Mouse (Mus musculus): ENCODE measurements around the gene D1Ertd622e.

D1Ertd622e gene

DNA sequence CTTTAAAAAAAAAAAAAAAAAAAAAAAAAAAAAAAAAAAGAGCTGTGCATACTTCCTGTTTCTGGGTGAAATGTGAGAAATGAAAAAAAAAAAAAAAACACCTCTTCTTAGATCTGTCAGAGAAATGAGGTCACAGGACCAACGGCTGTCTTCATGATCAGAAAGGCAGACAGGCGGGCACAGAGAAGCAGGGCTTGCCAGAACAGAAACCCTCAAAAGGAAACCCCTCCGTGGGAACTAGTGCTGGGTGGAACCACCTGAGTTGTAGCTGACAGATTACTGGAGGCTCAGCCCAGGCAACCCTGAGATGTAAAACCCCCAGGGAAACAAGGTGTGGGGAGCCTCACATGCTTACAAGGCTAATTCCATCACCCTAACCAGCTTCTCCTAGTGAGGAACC lies 81.6 kb downstream of the D1Ertd622e start:
- no peak for DNase-seq (ENCODE audit: low read depth, low spot score)

DNA sequence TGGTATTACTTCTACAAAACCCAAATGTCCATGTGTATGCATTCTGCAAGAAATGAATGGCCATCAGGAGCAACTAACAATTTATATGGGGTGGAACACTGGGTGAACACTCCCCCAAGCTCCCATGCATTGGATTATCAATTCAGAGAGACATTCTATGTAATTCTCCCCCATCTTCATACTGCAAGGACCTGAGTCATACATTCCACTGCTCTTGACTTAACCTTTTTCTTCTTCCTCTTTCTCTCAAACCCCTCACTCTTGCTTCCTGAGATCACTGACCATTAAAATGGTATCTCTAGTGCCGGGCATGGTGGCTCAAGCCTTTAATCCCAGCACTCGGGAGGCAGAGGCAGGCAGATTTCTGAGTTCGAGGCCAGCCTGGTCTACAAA lies 83.9 kb downstream of the D1Ertd622e start:
- no peak for DNase-seq (ENCODE audit: low read depth, low spot score)

DNA sequence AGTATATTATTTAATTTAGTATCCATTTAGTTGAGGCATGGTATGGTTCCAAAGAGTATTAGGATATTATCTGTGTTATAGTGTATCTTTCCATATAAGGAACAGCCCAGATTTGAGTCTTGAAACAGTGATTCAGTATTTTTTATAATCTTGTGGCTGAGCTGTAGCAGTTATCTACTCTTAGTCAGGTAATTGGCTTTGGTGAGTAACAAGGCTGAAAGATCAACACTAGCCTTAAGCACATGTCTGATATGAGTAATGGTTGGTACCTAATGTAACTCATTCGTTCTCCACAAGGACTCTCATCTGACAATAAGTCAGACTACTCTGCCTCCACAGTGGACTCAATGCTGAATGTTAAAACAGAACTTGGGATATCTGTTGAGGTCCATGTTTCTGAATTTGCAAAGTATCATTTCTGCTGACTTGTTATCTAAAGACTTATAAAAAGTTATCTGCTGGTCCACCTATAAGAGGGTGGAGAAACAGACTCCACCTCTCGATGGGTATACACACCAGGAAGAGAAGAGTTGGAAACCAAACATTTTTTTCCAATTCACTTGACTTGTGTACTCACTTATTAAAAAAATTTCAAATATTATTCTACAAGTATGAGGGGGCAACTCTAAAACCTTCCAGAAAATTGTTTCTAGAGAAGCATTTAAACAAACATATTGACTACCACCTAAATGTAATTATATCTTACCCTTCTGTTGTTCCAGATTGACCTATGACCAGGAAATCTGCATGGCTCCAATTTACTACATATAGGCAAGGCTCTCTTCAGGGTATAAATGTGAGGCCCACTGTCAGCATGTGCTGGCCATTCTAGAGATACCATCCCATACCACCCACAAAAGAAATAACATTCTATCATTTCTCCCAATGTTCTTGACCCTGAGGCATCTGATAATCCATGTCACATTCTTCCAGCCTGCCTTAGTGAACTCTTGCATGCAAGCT lies 84.5 kb downstream of the D1Ertd622e start:
- no peak for DNase-seq (ENCODE audit: low read depth, low spot score)

DNA sequence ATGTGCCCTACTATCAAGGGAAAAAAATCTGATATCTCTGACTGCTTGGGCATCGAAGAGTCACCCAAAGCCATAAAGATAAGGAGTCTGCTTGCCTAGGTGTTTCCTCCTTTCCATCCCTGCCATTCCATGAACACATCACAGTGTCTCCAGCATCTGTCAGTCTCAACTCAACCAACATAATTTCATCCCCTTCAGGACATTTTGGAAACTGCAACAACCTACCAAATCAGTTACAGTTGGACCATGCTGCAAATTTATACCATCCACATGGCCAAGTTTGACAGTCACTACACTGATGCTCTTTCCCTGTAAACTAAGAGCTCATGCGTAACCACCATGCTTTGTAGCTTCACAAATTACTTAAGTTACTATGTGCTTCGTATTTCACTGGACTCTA lies 85.3 kb downstream of the D1Ertd622e start:
- DNase-seq (ENCODE audit: low read depth, low spot score) = no peak

DNA sequence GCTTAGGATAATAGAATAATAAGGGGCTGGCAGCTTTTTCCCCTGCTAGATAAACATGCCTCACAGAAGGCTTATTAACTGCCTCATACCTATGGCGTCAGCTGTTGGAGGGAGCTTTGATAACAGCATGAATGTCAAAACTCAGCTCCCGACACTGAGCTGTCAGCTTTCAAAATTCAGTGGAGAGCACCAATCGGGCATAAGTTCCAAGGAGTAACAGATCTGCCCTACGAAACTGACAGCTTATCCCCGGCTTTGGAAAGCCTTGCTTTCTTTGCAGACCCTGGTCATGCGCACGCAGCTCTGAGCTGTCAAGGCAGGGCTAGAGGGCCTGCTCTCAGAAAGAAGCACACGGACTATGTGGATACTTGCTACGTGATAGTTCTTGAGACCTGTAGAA lies 91.1 kb downstream of the D1Ertd622e start:
- DNase-seq (ENCODE audit: low read depth, low spot score) = no peak

DNA sequence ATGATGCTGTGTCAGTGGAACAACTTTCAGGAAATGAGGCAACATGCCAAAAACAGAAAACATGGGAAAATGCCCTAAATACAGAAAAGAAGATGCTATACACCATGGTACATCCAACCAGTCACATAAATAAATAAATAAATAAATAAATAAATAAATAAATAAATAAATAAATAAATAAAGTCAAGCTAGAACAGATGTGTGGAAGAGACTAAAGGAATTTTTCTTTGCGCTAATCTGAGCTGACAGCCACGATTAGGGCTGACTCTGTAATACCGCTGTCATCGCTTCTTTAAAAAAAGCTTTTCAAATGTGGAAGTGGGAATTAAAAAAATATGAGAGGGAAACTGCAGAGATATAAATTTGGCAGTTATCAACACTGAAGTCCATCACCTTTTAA lies 93.9 kb downstream of the D1Ertd622e start:
- no peak for DNase-seq (ENCODE audit: low read depth, low spot score)

DNA sequence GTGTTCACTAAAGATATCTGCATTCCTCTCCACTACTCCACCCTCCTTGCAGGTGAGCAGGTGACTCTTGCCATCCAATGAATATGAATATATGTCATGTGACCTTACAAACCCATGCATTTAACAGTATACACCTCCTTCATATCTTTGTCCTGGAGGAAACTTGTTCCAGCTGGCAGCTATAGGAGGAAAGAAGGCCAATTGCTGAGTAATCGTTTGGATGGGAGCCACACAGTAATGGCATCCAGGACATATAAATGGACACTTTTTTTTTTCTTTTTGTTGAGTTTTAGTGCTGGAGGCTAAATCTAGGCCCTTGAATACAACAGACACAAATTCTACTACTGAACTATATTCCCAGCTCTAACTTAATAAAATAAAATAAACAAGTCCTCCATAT lies 97.2 kb downstream of the D1Ertd622e start:
- no peak for DNase-seq (ENCODE audit: low read depth, low spot score)

DNA sequence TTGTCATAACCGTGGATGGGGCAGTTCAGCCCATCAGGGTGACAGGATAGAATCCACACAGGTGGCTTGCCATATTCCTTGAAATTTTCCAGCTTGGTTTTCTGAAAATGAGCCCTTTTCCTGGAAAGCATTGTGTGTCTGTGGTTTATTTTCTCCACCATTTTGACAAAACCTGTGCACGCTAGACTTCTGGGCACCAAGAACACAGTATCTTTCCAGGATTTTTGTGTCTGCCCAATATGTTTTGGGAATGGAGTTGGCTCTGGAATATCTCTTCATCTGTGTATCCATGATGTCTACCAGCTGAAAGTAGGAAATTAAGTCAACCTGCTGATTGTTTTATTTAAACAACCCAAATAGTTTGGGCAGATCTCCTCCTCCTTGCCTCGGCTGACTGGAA lies 99.0 kb downstream of the D1Ertd622e start:
- no peak for DNase-seq (ENCODE audit: low read depth, low spot score)
